Mouse (Mus musculus) ZHBTc4 (cell line): ENCODE measurements at regions not wholly inside any gene's neighbourhood (a gene's known extent, or its start where the extent isn't known, plus 50 kb on each side); places are given as distances from the start of the nearest gene placed in this dataset.
"Not testable (repeated sequence)": the region's sequence is repeated elsewhere in the genome, so short reads cannot be mapped to it uniquely, and the experiment has no call there.

Source experiments
- DNase-seq: peaks from one replicate; pipeline ENCODE4 v3.0.0-alpha.2; 2011; ENCODE audit warnings: low read depth, low spot score

GRCm38 (mm10) chr6:114538185-114538584 is 104.7 kb upstream of the Atg7 start:
- not testable (repeated sequence) for DNase-seq

- DNase-seq: not testable (repeated sequence)
Measured at GRCm38 (mm10) chr6:114550096-114550669, 92.7 kb upstream of the Atg7 start.

GRCm38 (mm10) chr6:114553072-114553471 is 89.8 kb upstream of the Atg7 start:
- DNase-seq: not testable (repeated sequence)

GRCm38 (mm10) chr6:114555186-114555585 is 87.7 kb upstream of the Atg7 start:
- DNase-seq: not testable (repeated sequence)

- peak; percentile 71 for DNase-seq
Measured at GRCm38 (mm10) chr6:114577319-114577718, 65.6 kb upstream of the Atg7 start.
